Mouse (Mus musculus) lung, adult 2 months (tissue): ENCODE results near the gene Plcxd1.

Experiments
- CTCF ChIP-seq: fragments of 200-500 bp; IDR thresholded peaks from 2 replicates; pipeline ENCODE4 v1.5.1; 2011; ENCODE audit warnings: mild to moderate bottlenecking, low read length, control low read depth; ENCODE audit not compliant: insufficient read depth
- POLR2A ChIP-seq: fragments of 200-500 bp; IDR thresholded peaks from 2 replicates; pipeline ENCODE4 v1.6.1; 2011; ENCODE audit warnings: low read depth, mild to moderate bottlenecking, control low read depth, low read length, borderline replicate concordance; ENCODE audit errors: extremely low read depth

DNA sequence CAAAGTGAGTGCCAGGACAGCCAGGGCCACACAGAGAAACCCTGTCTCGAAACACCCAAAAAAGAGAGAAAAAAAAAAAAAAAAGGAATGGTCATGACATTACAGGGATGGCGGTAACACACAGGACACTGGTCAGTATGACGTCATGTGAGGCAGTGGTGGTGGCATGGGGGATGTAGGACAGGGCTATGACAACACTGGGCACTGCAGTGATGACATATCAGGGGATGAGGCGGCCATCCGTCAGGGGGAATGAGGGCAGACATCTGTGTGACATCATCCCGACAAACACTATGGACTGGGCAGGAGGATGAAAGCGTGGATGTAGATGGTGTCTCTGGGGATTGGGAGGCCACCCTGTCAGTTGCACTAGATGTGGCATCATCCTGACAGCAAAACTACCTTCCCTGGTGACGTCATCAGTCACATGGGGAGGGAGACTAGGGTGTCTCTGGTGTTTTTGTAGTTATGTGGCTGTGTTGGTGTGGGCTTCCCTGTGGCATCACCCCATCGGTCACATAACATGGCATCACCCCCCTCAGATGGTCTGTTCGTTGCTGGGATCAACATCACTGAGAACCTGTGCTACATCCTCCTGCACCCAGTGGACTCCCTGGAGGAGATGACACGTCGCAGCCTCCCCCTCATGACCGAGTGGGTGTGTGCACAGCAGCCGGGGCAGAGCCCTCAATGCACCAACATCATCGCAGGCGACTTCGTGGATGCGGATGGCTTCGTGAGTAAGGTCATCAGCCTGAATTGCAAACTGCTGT is 3.3 kb downstream of the Plcxd1 start:
- TF ChIP-seq CTCF (no peak), POLR2A (no peak)
